Mouse (Mus musculus) intestine, postnatal 0 days (tissue): Measurements from ENCODE around the gene Hk2. TPM values are rescaled to one million over a fixed set of nuclear protein-coding genes. Genes with fewer than 3 reads are reported as not detected.

Experiments
- ATAC-seq: fragments of 200-750 bp; cut with Nextera tagmentation; 2 replicates; pipeline ENCODE4 v1.8.0; 2017; ENCODE audit warnings: mild to moderate bottlenecking, moderate TSS enrichment, moderate library complexity
- H3K27ac ChIP-seq: fragments of 300-500 bp; sonication (generic); 2 replicates; pipeline ENCODE4 v1.5.1; 2014; ENCODE audit warnings: mild to moderate bottlenecking, low read depth, low read length, moderate library complexity
- H3K27me3 ChIP-seq: fragments of 300-500 bp; sonication (generic); replicated peaks from 2 replicates; pipeline ENCODE4 v1.6.1; 2014; ENCODE audit warnings: low read length, mixed read lengths; ENCODE audit not compliant: control insufficient read depth, insufficient read depth
- H3K36me3 ChIP-seq: fragments of 300-500 bp; sonication (generic); 2 replicates; pipeline ENCODE4 v1.6.1; 2014; ENCODE audit warnings: mild to moderate bottlenecking, moderate library complexity; ENCODE audit not compliant: control insufficient read depth, insufficient read depth
- H3K4me1 ChIP-seq: fragments of 300-500 bp; sonication (generic); replicated peaks from 2 replicates; pipeline ENCODE4 v1.6.1; 2014; ENCODE audit warnings: antibody characterized with exemption, low read length, mixed read lengths; ENCODE audit not compliant: control insufficient read depth, insufficient read depth
- H3K4me2 ChIP-seq: fragments of 300-500 bp; sonication (generic); replicated peaks from 2 replicates; pipeline ENCODE4 v1.6.1; 2014; ENCODE audit warnings: low read depth, mild to moderate bottlenecking, moderate library complexity
- H3K4me3 ChIP-seq: fragments of 300-500 bp; sonication (generic); 2 replicates; pipeline ENCODE4 v1.5.1; 2014; ENCODE audit warnings: low read depth, low read length
- H3K9ac ChIP-seq: fragments of 300-500 bp; sonication (generic); 2 replicates; pipeline ENCODE4 v1.6.1; 2014; ENCODE audit warnings: mild to moderate bottlenecking, low read depth, low read length
- H3K9me3 ChIP-seq: fragments of 300-500 bp; sonication (generic); 2 replicates; pipeline ENCODE4 v1.6.1; 2016; ENCODE audit warnings: mixed run types; ENCODE audit not compliant: control insufficient read depth
- CTCF ChIP-seq: sonication (generic); IDR thresholded peaks from 2 replicates; pipeline ENCODE4 v1.5.1; 2016; ENCODE audit warnings: low read depth, mild to moderate bottlenecking, control low read depth, antibody characterized with exemption, moderate library complexity
- WGBS: fragments of 180-500 bp; shearing (Covaris S2); extraction: QIAGEN DNeasy Blood & Tissue Kit; methylation state at CpG from one replicate; pipeline ENCODE4 v1.1.7; 2014; 5-methylcytosine and 5-hydroxymethylcytosine counted together
- polyA plus RNA-seq: library from polyadenylated mRNA; unstranded; fragments of >200 nt; fragmentation: Nextera tagmentation; extraction: Ambion mirVana; gene quantifications from 2 replicates; pipeline ENCODE4 v1.2.1, GENCODE M21; 2015

Gene Hk2
- polyA plus RNA-seq, 1 experiment from 2014 or later, result 2.5 TPM

DNA sequence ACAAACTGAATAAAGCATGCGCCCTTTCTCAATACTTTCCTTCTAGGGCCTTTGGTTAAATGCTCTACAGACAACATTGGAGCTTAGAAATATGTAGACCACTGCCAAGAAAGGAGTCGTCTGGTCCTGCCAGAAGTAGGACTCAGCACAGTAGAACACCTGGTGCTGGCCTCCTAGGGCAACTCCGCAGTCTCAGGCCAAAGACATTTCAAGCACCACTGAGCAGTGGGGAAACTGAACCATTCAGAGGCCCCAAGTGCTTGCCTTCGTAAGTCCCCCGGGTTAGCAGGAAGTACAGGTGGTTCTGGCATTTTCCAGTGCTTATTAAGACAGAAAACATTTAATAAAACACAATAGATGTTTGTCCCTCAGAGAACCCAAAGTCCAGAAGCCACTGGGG lies 59.4 kb downstream of the Hk2 start:
- Histone ChIP-seq H3K4me1 (no peaks in the 10 kb centered on the region), H3K9me3 (no peaks in the 10 kb centered on the region), H3K4me3 (no peak overlapping the region), H3K4me2 (no peak overlapping the region), H3K27me3 (no peaks in the 10 kb centered on the region), H3K36me3 (no peaks in the 10 kb centered on the region), H3K9ac (no peak overlapping the region), H3K27ac (no peak overlapping the region)
- 0 out of 2 replicates have a peak, but pooled peaks have one; percentile 7 for ATAC-seq
- TF ChIP-seq CTCF, result no peak
- 81% methylated on average over 5 of the region's 5 CpGs for WGBS

DNA sequence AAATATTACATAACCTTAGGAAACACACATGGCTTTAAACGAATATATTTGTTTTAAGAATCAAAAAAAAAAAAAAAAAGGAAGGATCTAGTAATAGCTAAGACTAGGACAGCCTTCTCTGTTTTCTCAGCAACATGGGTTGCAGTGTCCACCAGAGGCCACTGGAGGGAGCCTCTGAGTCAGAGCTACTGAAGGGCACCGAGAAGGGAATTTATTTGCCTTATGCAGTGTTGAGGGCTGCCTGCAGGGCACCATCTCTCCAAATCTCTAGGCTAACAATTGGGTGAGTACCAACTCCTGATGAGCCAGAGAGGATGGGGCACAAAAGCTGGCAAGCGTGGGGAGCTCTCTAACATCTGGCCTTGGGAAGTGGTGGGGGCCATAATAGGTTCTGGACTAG lies 60.0 kb downstream of the Hk2 start:
- ATAC-seq, result peak; percentile 59
- no peak overlapping the region for H3K27ac ChIP-seq
- WGBS, result 19% methylated on average over 3 of the region's 3 CpGs
- H3K4me1 ChIP-seq, result no peaks in the 10 kb centered on the region
- H3K27me3 ChIP-seq, result no peaks in the 10 kb centered on the region
- no peaks in the 10 kb centered on the region for H3K9me3 ChIP-seq
- H3K4me2 ChIP-seq, result no peak overlapping the region
- H3K36me3 ChIP-seq, result no peaks in the 10 kb centered on the region
- peak; percentile 93 for TF ChIP-seq CTCF
- no peak overlapping the region for H3K9ac ChIP-seq
- H3K4me3 ChIP-seq, result no peak overlapping the region

DNA sequence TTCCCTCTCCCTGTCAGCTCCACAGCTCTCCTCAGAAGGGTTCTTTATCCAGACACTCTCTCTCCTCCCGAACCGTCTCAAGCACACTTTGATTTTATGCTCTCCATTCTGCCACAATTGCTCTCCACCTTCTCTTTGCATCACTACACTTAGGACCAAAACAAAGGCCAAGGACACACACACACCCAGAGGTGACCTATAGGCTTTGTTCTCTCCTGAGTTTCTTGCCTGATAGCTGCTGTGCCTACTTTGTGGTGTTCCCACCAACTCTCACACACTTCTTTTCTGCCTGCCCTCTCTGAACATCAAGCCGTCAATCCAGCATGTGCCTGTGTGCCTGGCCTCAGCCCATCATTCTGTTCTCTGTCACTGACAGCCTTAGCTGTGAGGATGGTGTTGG lies 66.5 kb downstream of the Hk2 start:
- TF ChIP-seq CTCF, result no peak
- no peak overlapping the region for H3K4me2 ChIP-seq
- no peak overlapping the region for H3K27ac ChIP-seq
- 82% methylated on average over 3 of the region's 3 CpGs for WGBS
- no peak overlapping the region for H3K4me3 ChIP-seq
- no peaks in the 10 kb centered on the region for H3K4me1 ChIP-seq
- no peaks in the 10 kb centered on the region for H3K27me3 ChIP-seq
- no peaks in the 10 kb centered on the region for H3K9me3 ChIP-seq
- no peaks in the 10 kb centered on the region for H3K36me3 ChIP-seq
- H3K9ac ChIP-seq, result no peak overlapping the region
- ATAC-seq, result no peak

DNA sequence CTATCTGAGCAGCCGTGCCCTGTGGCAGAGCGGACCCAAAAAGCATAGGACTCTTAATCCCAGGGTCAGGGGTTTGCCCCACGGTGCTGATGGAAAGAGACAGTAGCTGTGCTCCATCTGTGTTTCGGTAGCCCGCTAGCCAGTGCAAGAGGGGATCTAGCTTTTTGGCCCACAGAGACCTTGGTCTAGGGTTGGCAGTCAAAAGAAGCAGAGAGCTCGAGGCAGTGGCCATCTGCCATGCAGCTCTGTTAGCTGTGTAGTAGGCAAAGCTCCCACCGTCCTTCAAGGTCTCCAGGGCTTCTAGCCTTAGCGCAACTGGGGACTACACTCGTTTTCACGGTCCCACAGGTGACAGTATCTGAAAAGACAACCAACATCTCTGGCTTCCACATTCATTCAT lies 67.0 kb downstream of the Hk2 start:
- H3K4me3 ChIP-seq, result no peak overlapping the region
- no peak overlapping the region for H3K4me2 ChIP-seq
- WGBS, result 91% methylated on average over 10 of the region's 10 CpGs
- H3K4me1 ChIP-seq, result no peaks in the 10 kb centered on the region
- H3K9me3 ChIP-seq, result no peaks in the 10 kb centered on the region
- H3K9ac ChIP-seq, result no peak overlapping the region
- H3K27ac ChIP-seq, result no peak overlapping the region
- TF ChIP-seq CTCF, result no peak
- no peaks in the 10 kb centered on the region for H3K36me3 ChIP-seq
- no peak for ATAC-seq
- H3K27me3 ChIP-seq, result no peaks in the 10 kb centered on the region

DNA sequence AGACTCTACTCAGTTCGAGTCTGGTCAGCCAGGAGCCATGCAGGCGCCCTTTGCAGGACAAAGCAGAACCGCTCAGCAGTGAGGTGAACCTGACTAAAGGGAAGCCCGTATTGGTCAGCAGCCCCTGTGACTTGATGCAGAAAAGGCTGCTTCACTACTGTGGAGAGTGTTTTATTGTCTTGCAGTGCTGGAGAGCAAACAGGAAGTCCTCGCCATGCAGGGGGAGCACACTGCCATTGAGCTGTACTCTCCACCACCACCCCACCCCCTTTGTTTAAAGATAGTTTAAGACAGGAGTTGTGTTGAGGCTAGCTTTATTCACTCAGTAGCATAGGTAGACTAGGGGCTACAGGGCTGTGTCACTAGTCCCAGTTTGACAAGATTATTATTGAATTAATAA lies 69.0 kb downstream of the Hk2 start, which contains the start of gene Pole4:
Gene Pole4 (minus strand): TSS at position 145 of the 400 bp plus-strand sequence.
- H3K9ac ChIP-seq, result no peak within 1 kb of the TSS

DNA sequence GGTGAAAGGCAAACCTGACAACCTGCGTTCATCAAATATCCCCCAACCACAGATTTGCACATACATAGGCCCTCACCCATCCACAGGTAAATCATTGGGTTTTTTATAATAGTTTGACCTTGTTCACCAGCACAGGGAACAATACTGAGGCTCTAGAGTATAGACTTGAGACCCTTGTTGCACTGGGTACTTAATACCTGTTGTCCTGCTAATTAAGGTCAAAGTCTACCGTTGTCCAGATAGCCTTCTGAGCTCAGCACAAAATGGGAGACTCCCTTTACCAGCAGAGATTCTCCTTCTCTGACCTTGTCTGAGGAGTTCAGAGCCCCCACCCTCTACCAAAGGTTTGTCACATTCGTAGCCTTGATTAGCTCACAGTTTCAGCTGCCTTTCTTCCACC lies 70.5 kb downstream of the Hk2 start:
- H3K27ac ChIP-seq, result no peak overlapping the region
- no peaks in the 10 kb centered on the region for H3K36me3 ChIP-seq
- no peaks in the 10 kb centered on the region for H3K9me3 ChIP-seq
- no peak overlapping the region for H3K9ac ChIP-seq
- H3K4me2 ChIP-seq, result no peak overlapping the region
- H3K27me3 ChIP-seq, result no peaks in the 10 kb centered on the region
- H3K4me3 ChIP-seq, result no peak overlapping the region
- WGBS, result 80% methylated on average over 3 of the region's 3 CpGs
- ATAC-seq, result no peak
- no peak for TF ChIP-seq CTCF
- H3K4me1 ChIP-seq, result no peaks in the 10 kb centered on the region

More for the DNA sequence above, 69.0 kb downstream of the Hk2 start, which contains the start of gene Pole4:
- Histone ChIP-seq H3K9me3 (no peaks in the 10 kb centered on the region), H3K36me3 (no peaks in the 10 kb centered on the region), H3K4me1 (no peaks in the 10 kb centered on the region), H3K27me3 (no peaks in the 10 kb centered on the region), H3K4me2 (no peak within 1 kb of the TSS), H3K27ac (no peak within 1 kb of the TSS), H3K4me3 (no peak within 1 kb of the TSS)
- WGBS, result 69% methylated on average over 5 of the region's 5 CpGs
- no peak for TF ChIP-seq CTCF
- ATAC-seq, result no peak

DNA sequence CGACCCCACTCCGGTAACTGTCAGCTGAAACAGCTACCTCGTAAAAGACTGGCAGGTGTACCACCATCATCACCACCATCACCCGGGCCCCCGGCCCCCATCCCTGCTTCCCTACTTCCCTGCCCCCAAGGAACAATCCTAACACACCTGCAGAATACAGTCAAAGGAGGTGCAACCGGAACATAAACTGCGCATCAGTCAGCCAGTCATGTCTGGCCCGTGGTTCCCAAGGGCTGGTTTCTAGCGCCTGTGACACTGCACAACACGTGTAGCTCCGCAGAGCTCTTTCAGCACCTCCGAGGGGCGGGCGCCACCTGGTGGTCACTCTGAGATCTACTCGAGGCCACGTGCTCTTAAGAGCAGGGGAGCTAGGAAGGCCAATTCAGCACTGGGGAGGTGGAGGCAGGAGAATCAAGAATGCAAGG lies 71.6 kb downstream of the Hk2 start:
- H3K9ac ChIP-seq, result no peak overlapping the region
- no peaks in the 10 kb centered on the region for H3K9me3 ChIP-seq
- H3K27ac ChIP-seq, result no peak overlapping the region
- H3K36me3 ChIP-seq, result no peaks in the 10 kb centered on the region
- H3K4me1 ChIP-seq, result no peaks in the 10 kb centered on the region
- H3K27me3 ChIP-seq, result no peaks in the 10 kb centered on the region
- WGBS, result 33% methylated on average over 16 of the region's 16 CpGs
- H3K4me3 ChIP-seq, result no peak overlapping the region
- peak; percentile 63; the same call in 1 of the 2 replicates for ATAC-seq
- TF ChIP-seq CTCF, result peak; percentile 99
- no peak overlapping the region for H3K4me2 ChIP-seq
